Mouse (Mus musculus) MEL (cell line): ENCODE results near the gene Pstk. TPM values are rescaled to one million over a fixed set of nuclear protein-coding genes. Genes with fewer than 3 reads are reported as not detected.

Source experiments
- DNase-seq: peaks from one replicate; pipeline ENCODE4 v3.0.0; 2011; ENCODE audit warnings: low read depth, low spot score
- H3K27ac ChIP-seq: 2 replicates; pipeline ENCODE4 v1.5.1; 2012; ENCODE audit warnings: low read depth, mild to moderate bottlenecking, control low read depth, low read length, moderate library complexity; ENCODE audit not compliant: control insufficient read depth
- H3K27me3 ChIP-seq, 2 experiments: fragments of 150-350 bp in 1 of 2; sonication (generic) in 1 of 2; 2 replicates each; pipeline ENCODE4 v1.6.1; 2012; ENCODE audit warnings: low read length in 2 of 2, mild to moderate bottlenecking in 2 of 2, improper control_type of control experiment in 1 of 2, moderate library complexity in 1 of 2; ENCODE audit not compliant: insufficient read depth in 2 of 2, control insufficient read depth in 1 of 2
- H3K36me3 ChIP-seq, 2 experiments: 2 replicates each; pipeline ENCODE4 v1.6.1; 2012 to 2014; ENCODE audit warnings: low read length in 2 of 2, improper control_type of control experiment in 1 of 2, inconsistent platforms in 1 of 2, mild to moderate bottlenecking in 1 of 2; ENCODE audit not compliant: insufficient read depth in 2 of 2, control insufficient read depth in 1 of 2
- H3K4me1 ChIP-seq, 2 experiments: fragments of 150-350 bp in 1 of 2; sonication (generic) in 1 of 2; 2 replicates each; pipeline ENCODE4 v1.6.1; 2012; ENCODE audit warnings: low read length in 2 of 2, improper control_type of control experiment in 1 of 2, mild to moderate bottlenecking in 1 of 2; ENCODE audit not compliant: insufficient read depth in 2 of 2, control insufficient read depth in 1 of 2
- H3K4me3 ChIP-seq, 2 experiments: fragments of 150-350 bp in 1 of 2; sonication (generic) in 1 of 2; 2 replicates each; pipeline ENCODE4 v1.5.1; 2012; ENCODE audit warnings: low read depth in 2 of 2, low read length in 2 of 2, mild to moderate bottlenecking in 2 of 2, moderate library complexity in 2 of 2, control low read depth in 1 of 2, improper control_type of control experiment in 1 of 2; ENCODE audit not compliant: control insufficient read depth in 1 of 2, insufficient read depth in 1 of 2
- H3K79me2 ChIP-seq: 2 replicates; pipeline ENCODE4 v1.6.1; 2012; ENCODE audit warnings: mild to moderate bottlenecking, low read length, moderate library complexity; ENCODE audit not compliant: control insufficient read depth, poor library complexity, insufficient read depth
- H3K9ac ChIP-seq: 2 replicates; pipeline ENCODE4 v1.6.1; 2012; ENCODE audit warnings: low read depth, mild to moderate bottlenecking, control low read depth, low read length, moderate library complexity; ENCODE audit not compliant: control insufficient read depth, poor library complexity, severe bottlenecking
- H3K9me3 ChIP-seq: fragments of 150-350 bp; sonication (generic); replicated peaks from 2 replicates; pipeline ENCODE4 v1.6.1; 2012; ENCODE audit warnings: mild to moderate bottlenecking, low read length, improper control_type of control experiment, moderate library complexity; ENCODE audit not compliant: insufficient read depth
- CHD2 ChIP-seq: IDR thresholded peaks from 2 replicates; pipeline ENCODE4 v1.6.1; 2011; ENCODE audit warnings: low read length, improper control_type of control experiment
- CTCF ChIP-seq, 3 experiments: IDR thresholded peaks in 2 of 3; conservative IDR thresholded peaks in 1 of 3; 2 replicates each; pipeline ENCODE4 v1.5.1; 2011 to 2012; ENCODE audit warnings: low read length in 3 of 3, low read depth in 2 of 3, mild to moderate bottlenecking in 2 of 3, improper control_type of control experiment in 1 of 3, inconsistent platforms in 1 of 3, mixed read lengths in 1 of 3, moderate library complexity in 1 of 3; ENCODE audit not compliant: control insufficient read depth in 1 of 3, insufficient read depth in 1 of 3, poor library complexity in 1 of 3, severe bottlenecking in 1 of 3
- E2F4 ChIP-seq: IDR thresholded peaks from 2 replicates; pipeline ENCODE4 v1.6.1; 2011; ENCODE audit warnings: low read depth, low read length, improper control_type of control experiment, borderline replicate concordance
- ELF1 ChIP-seq: IDR thresholded peaks from 2 replicates; pipeline ENCODE4 v1.6.1; 2014; ENCODE audit warnings: low read depth, mild to moderate bottlenecking, inconsistent platforms, low read length, improper control_type of control experiment, moderate library complexity
- EP300 ChIP-seq, 2 experiments: IDR thresholded peaks; 2 replicates each; pipeline ENCODE4 v1.6.1; 2011; ENCODE audit warnings: improper control_type of control experiment in 2 of 2, low read length in 2 of 2, low read depth in 1 of 2, mild to moderate bottlenecking in 1 of 2
- ETS1 ChIP-seq: IDR thresholded peaks from 2 replicates; pipeline ENCODE4 v1.6.1; 2012; ENCODE audit warnings: low read depth, mild to moderate bottlenecking, inconsistent platforms, low read length, improper control_type of control experiment, moderate library complexity
- GABPA ChIP-seq: IDR thresholded peaks from 2 replicates; pipeline ENCODE4 v1.6.1; 2012; ENCODE audit warnings: low read depth, mild to moderate bottlenecking, inconsistent platforms, low read length, improper control_type of control experiment, moderate library complexity
- GATA1 ChIP-seq: IDR thresholded peaks from 2 replicates; pipeline ENCODE4 v1.6.1; 2011; ENCODE audit warnings: low read depth, low read length, improper control_type of control experiment
- HCFC1 ChIP-seq: IDR thresholded peaks from 2 replicates; pipeline ENCODE4 v1.6.1; 2012; ENCODE audit warnings: low read depth, mild to moderate bottlenecking, inconsistent platforms, low read length, improper control_type of control experiment, moderate library complexity
- KAT2A ChIP-seq: conservative IDR thresholded peaks from 2 replicates; pipeline ENCODE4 v1.6.1; 2012; ENCODE audit warnings: low read depth, low read length, improper control_type of control experiment, inconsistent platforms
- MAFK ChIP-seq: IDR thresholded peaks from 2 replicates; pipeline ENCODE4 v1.6.1; 2011; ENCODE audit warnings: low read depth, mild to moderate bottlenecking, low read length, improper control_type of control experiment, borderline replicate concordance
- MAX ChIP-seq: IDR thresholded peaks from 2 replicates; pipeline ENCODE4 v1.6.1; 2011; ENCODE audit warnings: low read length, improper control_type of control experiment
- MAZ ChIP-seq: IDR thresholded peaks from 2 replicates; pipeline ENCODE4 v1.6.1; 2012; ENCODE audit warnings: low read depth, mild to moderate bottlenecking, inconsistent platforms, low read length, improper control_type of control experiment
- MEF2A ChIP-seq: IDR thresholded peaks from 2 replicates; pipeline ENCODE4 v1.6.1; 2014; ENCODE audit warnings: low read depth, mild to moderate bottlenecking, inconsistent platforms, low read length, improper control_type of control experiment; ENCODE audit not compliant: poor library complexity, insufficient replicate concordance, severe bottlenecking; ENCODE audit errors: extremely low read depth
- MYB ChIP-seq: IDR thresholded peaks from 2 replicates; pipeline ENCODE4 v1.6.1; 2011; ENCODE audit warnings: mild to moderate bottlenecking, low read depth, low read length, improper control_type of control experiment
- MYC ChIP-seq: IDR thresholded peaks from 2 replicates; pipeline ENCODE4 v1.6.1; 2011; ENCODE audit warnings: low read depth, mild to moderate bottlenecking, low read length, improper control_type of control experiment, moderate library complexity
- POLR2A ChIP-seq, 2 experiments: IDR thresholded peaks; 2 replicates each; pipeline ENCODE4 v1.6.1; 2011 to 2012; ENCODE audit warnings: low read length in 2 of 2, mild to moderate bottlenecking in 2 of 2, control low read depth in 1 of 2, improper control_type of control experiment in 1 of 2, low read depth in 1 of 2, moderate library complexity in 1 of 2; ENCODE audit not compliant: control insufficient read depth in 1 of 2, insufficient read depth in 1 of 2, poor library complexity in 1 of 2
- POLR2AphosphoS2 ChIP-seq: IDR thresholded peaks from 2 replicates; pipeline ENCODE4 v1.6.1; 2011; ENCODE audit warnings: low read length, improper control_type of control experiment
- POLR2AphosphoS5 ChIP-seq: IDR thresholded peaks from 2 replicates; pipeline ENCODE4 v1.6.1; 2012; ENCODE audit warnings: low read depth, borderline replicate concordance, mild to moderate bottlenecking, inconsistent platforms, low read length, moderate library complexity, mixed read lengths
- RAD21 ChIP-seq: IDR thresholded peaks from 2 replicates; pipeline ENCODE4 v1.6.1; 2011; ENCODE audit warnings: mild to moderate bottlenecking, low read depth, low read length, improper control_type of control experiment
- RCOR1 ChIP-seq: IDR thresholded peaks from 2 replicates; pipeline ENCODE4 v1.6.1; 2012; ENCODE audit warnings: low read depth, mild to moderate bottlenecking, inconsistent platforms, low read length, improper control_type of control experiment
- TAL1 ChIP-seq: IDR thresholded peaks from 2 replicates; pipeline ENCODE4 v1.6.1; 2012; ENCODE audit warnings: mild to moderate bottlenecking, inconsistent platforms, low read length, moderate library complexity, mixed read lengths
- TBP ChIP-seq: IDR thresholded peaks from 2 replicates; pipeline ENCODE4 v1.8.0; 2011; ENCODE audit warnings: low read depth, low read length, improper control_type of control experiment
- UBTF ChIP-seq: IDR thresholded peaks from 2 replicates; pipeline ENCODE4 v1.6.1; 2012; ENCODE audit warnings: low read depth, mild to moderate bottlenecking, inconsistent platforms, low read length, improper control_type of control experiment, moderate library complexity, borderline replicate concordance; ENCODE audit not compliant: insufficient read depth
- USF1 ChIP-seq: IDR thresholded peaks from 2 replicates; pipeline ENCODE4 v1.6.1; 2014; ENCODE audit warnings: low read depth, mild to moderate bottlenecking, inconsistent platforms, low read length, improper control_type of control experiment, moderate library complexity
- USF2 ChIP-seq, 2 experiments: IDR thresholded peaks; 2 replicates each; pipeline ENCODE4 v1.6.1; 2011 to 2012; ENCODE audit warnings: improper control_type of control experiment in 2 of 2, low read length in 2 of 2, borderline replicate concordance in 1 of 2, inconsistent platforms in 1 of 2, low read depth in 1 of 2, mild to moderate bottlenecking in 1 of 2; ENCODE audit not compliant: insufficient read depth in 1 of 2
- ZC3H11A ChIP-seq: IDR thresholded peaks from 2 replicates; pipeline ENCODE4 v1.6.1; 2012; ENCODE audit warnings: low read depth, mild to moderate bottlenecking, inconsistent platforms, low read length, improper control_type of control experiment
- ZMIZ1 ChIP-seq: IDR thresholded peaks from 2 replicates; pipeline ENCODE4 v1.6.1; 2012; ENCODE audit warnings: low read depth, mild to moderate bottlenecking, inconsistent platforms, low read length, improper control_type of control experiment, moderate library complexity
- polyA plus RNA-seq, 2 experiments: library from polyadenylated mRNA; stranded (reverse) in 1 of 2; unstranded in 1 of 2; fragments of >175 nt in 1 of 2; fragments of >200 nt in 1 of 2; gene quantifications; 2 replicates each; pipeline versions ENCODE4 v1.2.1 to v1.2.4; 2012; ENCODE audit warnings: low replicate concordance in 2 of 2, low read depth in 1 of 2; ENCODE audit not compliant: insufficient read length in 2 of 2, insufficient read depth in 1 of 2, missing spikeins in 1 of 2
- total RNA-seq: library from RNA; depleted of rRNA; stranded (reverse); fragments of 300-350 nt; gene quantifications from 2 replicates; pipeline ENCODE4 v1.2.3, GENCODE M21; 2012

The Pstk gene
- total and polyA plus RNA-seq, 3 experiments: 36.1 to 57.5 TPM; not detected in 1

- TF ChIP-seq GABPA (no peak), RCOR1 (peak; percentile 4; the same call in 1 of the 2 replicates), MAFK (no peak), MAZ (peak; percentile 90), ELF1 (peak; percentile 65; the same call in 1 of the 2 replicates), GATA1 (no peak), TBP (peak; percentile 82; the same call in 1 of the 2 replicates), MAX (peak; percentile 86), ZMIZ1 (peak; percentile 77; the same call in 1 of the 2 replicates), UBTF (0 out of 2 replicates have a peak, but pooled peaks have one; percentile 1), USF1 (peak; percentile 47; the same call in 1 of the 2 replicates), CHD2 (no peak), HCFC1 (peak; percentile 88), E2F4 (peak; percentile 91), POLR2AphosphoS2 (peak; percentile 58), RAD21 (no peak), POLR2AphosphoS5 (no peak), TAL1 (no peak)
Observed at GRCm38 (mm10) chr7:131362615-131363300, 8.2 kb upstream of the Pstk start, which contains the start of gene 2310057M21Rik (continued).

- peak; percentile 14 for DNase-seq
- H3K27ac ChIP-seq: no peak overlapping the region
- TF ChIP-seq USF1 (no peak), CTCF (IDR thresholded peaks at IDR 0.05 in 2 of 3, conservative IDR thresholded peaks at IDR 0.05 in 1 of 3; ENCODE audit: control insufficient read depth in 1 of 3, insufficient read depth in 1 of 3, low read depth in 2 of 3, low read length in 3 of 3, poor library complexity in 1 of 3, severe bottlenecking in 1 of 3) (no peak), EP300 (IDR thresholded peaks at IDR 0.05; ENCODE audit: low read depth in 1 of 2, low read length in 2 of 2) (no peak), POLR2A (IDR thresholded peaks at IDR 0.05; ENCODE audit: control insufficient read depth in 1 of 2, insufficient read depth in 1 of 2, low read depth in 1 of 2, low read length in 2 of 2, poor library complexity in 1 of 2) (no peak), MEF2A (no peak), MYB (no peak), USF2 (IDR thresholded peaks at IDR 0.05; ENCODE audit: borderline replicate concordance in 1 of 2, insufficient read depth in 1 of 2, low read depth in 1 of 2, low read length in 2 of 2) (no peak), ZC3H11A (no peak), MYC (no peak), ETS1 (no peak), KAT2A (no peak)
- peaks cover 15% of the 10 kb centered on the region for H3K79me2 ChIP-seq
- no peak overlapping the region for H3K4me3 ChIP-seq
- no peaks in the 10 kb centered on the region for H3K9me3 ChIP-seq
- peaks cover 5 to 14% of the 10 kb centered on the region in 2 experiments for H3K36me3 ChIP-seq
- no peaks in the 10 kb centered on the region for H3K27me3 ChIP-seq
- H3K9ac ChIP-seq: no peak overlapping the region
- peaks cover 3 to 9% of the 10 kb centered on the region in 2 experiments for H3K4me1 ChIP-seq
Observed at GRCm38 (mm10) chr7:131364131-131364530, 6.8 kb upstream of the Pstk start.
